Comparison of ENCODE assay signal across 9 mouse cellular contexts in genomic region chr3:98280933-98281678, GRCm38 (mm10). TPM values are rescaled to one million over a fixed set of nuclear protein-coding genes. Genes with fewer than 3 reads are reported as not detected.
DNase-seq lines count a peak whose midpoint lies in the region; ATAC-seq and TF ChIP-seq lines count a peak whose summit lies in the region.
"Had no signal": no experiment of that assay in that cellular context is flagged by ENCODE, and none has a peak within 500 bp of the region (broad histone marks: within the 10 kb centered on the region; RNA-seq: fewer than 3 reads in every experiment).

No protein-coding gene starts in this region.

- no peak overlapping the region for H3K4me3 ChIP-seq in ES-Bruce4 (ENCODE audit: low read depth, low read length)
- H3K4me3 ChIP-seq in lung, adult 2 months (replicated peaks; ENCODE audit: extremely low read depth, low read depth, low read length): no peak overlapping the region
- H3K4me3 ChIP-seq in olfactory bulb, adult 2 months (ENCODE audit: insufficient read depth, low read depth, low read length): no peak overlapping the region

- TF ChIP-seq EP300 in ES-Bruce4 (IDR thresholded peaks at IDR 0.05; ENCODE audit: insufficient read depth, low read depth, low read length): no peak

- no peak overlapping the region for H3K27ac ChIP-seq in ES-Bruce4 (ENCODE audit: insufficient read depth, low read length)
- no peak overlapping the region for H3K27ac ChIP-seq in olfactory bulb, adult 2 months (ENCODE audit: insufficient read depth, low read depth, low read length)

- DNase-seq in cerebellum, adult 8-10 months: peak; percentile 16
- peak; percentile 70 for DNase-seq in forelimb bud, embryonic 11.5 days (ENCODE audit: low read depth, low spot score)
- DNase-seq in layer of hippocampus, adult 8-10 months (ENCODE audit: low spot score in 2 of 2): peak; percentile 32 to 52
- peak; percentile 61 for DNase-seq in lung, adult 2 months
- peak; percentile 56 to 64 for DNase-seq in thymus, adult 18-20 months

- no peak for TF ChIP-seq POLR2A in ES-Bruce4 (IDR thresholded peaks at IDR 0.05; ENCODE audit: insufficient read depth, low read length)
- no peak for TF ChIP-seq POLR2A in lung, adult 2 months (IDR thresholded peaks at IDR 0.05; ENCODE audit: borderline replicate concordance, extremely low read depth, low read depth, low read length)
- TF ChIP-seq POLR2A in olfactory bulb, adult 2 months (IDR thresholded peaks at IDR 0.05; ENCODE audit: insufficient read depth, low read depth, low read length): no peak

- peak; percentile 96 to 97 for ATAC-seq in hematopoietic stem cell, adult 5-6 weeks (replicated peaks in 1 of 2; ENCODE audit: insufficient read depth in 1 of 2, low FRiP score in 2 of 2, low TSS enrichment in 1 of 2, low read depth in 1 of 2, poor library complexity in 2 of 2, severe bottlenecking in 2 of 2)

- no peaks in the 10 kb centered on the region for H3K4me1 ChIP-seq in ES-Bruce4 (ENCODE audit: control insufficient read depth, insufficient read depth, low read length)
- peaks cover 10% of the 10 kb centered on the region for H3K4me1 ChIP-seq in lung, adult 2 months (ENCODE audit: control insufficient read depth, insufficient read depth, low read length)
- 0 out of 2 replicates have a peak, but pooled peaks cover 3% of the 10 kb centered on the region for H3K4me1 ChIP-seq in olfactory bulb, adult 2 months (ENCODE audit: control insufficient read depth, insufficient read depth, low read length)

- H3K27me3 ChIP-seq in ES-Bruce4 (ENCODE audit: control insufficient read depth, insufficient read depth, low read length, poor library complexity, severe bottlenecking): no peaks in the 10 kb centered on the region

- TF ChIP-seq CTCF in ES-Bruce4 (IDR thresholded peaks at IDR 0.05; ENCODE audit: low read depth, low read length): peak; percentile 90
- TF ChIP-seq CTCF in lung, adult 2 months (IDR thresholded peaks at IDR 0.05; ENCODE audit: insufficient read depth, low read length): peak; percentile 90
- peak; percentile 68; the same call in 1 of the 2 replicates for TF ChIP-seq CTCF in olfactory bulb, adult 2 months (IDR thresholded peaks at IDR 0.05; ENCODE audit: insufficient read depth, low read depth, low read length)

- WGBS in lung, adult 2 months: 24% methylated on average over 12 of the region's 12 CpGs
- 32% methylated on average over 12 of the region's 12 CpGs for WGBS in olfactory bulb, adult 2 months

- H3K9me3 ChIP-seq in ES-Bruce4 (replicated peaks; ENCODE audit: control insufficient read depth, insufficient read depth, low read length, poor library complexity, severe bottlenecking): no peaks in the 10 kb centered on the region; the same call in 1 of the 2 replicates

- no peak overlapping the region for H3K9ac ChIP-seq in ES-Bruce4 (ENCODE audit: low read depth, poor library complexity, severe bottlenecking)

- no peaks in the 10 kb centered on the region for H3K36me3 ChIP-seq in ES-Bruce4 (ENCODE audit: control insufficient read depth, insufficient read depth, low read length, poor library complexity, severe bottlenecking)

RNA-seq across cellular contexts. Expression of gene Hmgcs2, which starts 0.9 kb away (rescaled TPM):
- not detected in 2 replicates for polyA plus RNA-seq in ES-Bruce4 (2011; ENCODE audit: insufficient read depth, insufficient read length, low read depth, missing spikeins)
- total RNA-seq in hematopoietic stem cell, adult 5-6 weeks (2017): 0.25 and 0.30 TPM in 2 replicates
- 1 to 10 TPM; 4.3 to 6.5 (median 5.3) TPM for total RNA-seq in layer of hippocampus, adult 8-10 months (2022)
- 12.8 and 14.4 TPM in 2 replicates for polyA plus RNA-seq in lung, adult 2 months (2012; rRNA removed)
- not detected in 2 replicates for polyA plus RNA-seq in olfactory bulb, adult 2 months (2012; ENCODE audit: insufficient read depth, insufficient read length, low replicate concordance, missing spikeins)

RNA-seq across cellular contexts. Expression of gene Phgdh, which starts 58.7 kb away (rescaled TPM):
- polyA plus RNA-seq in ES-Bruce4 (2011; ENCODE audit: insufficient read depth, insufficient read length, low read depth, missing spikeins): 118 and 125 TPM in 2 replicates
- 434 and 475 TPM in 2 replicates for total RNA-seq in hematopoietic stem cell, adult 5-6 weeks (2017)
- 10 to 100 TPM; 61.3 to 72.1 (median 67.5) TPM for total RNA-seq in layer of hippocampus, adult 8-10 months (2022)
- polyA plus RNA-seq in lung, adult 2 months (2012; rRNA removed): 19.8 and 21.4 TPM in 2 replicates
- polyA plus RNA-seq in olfactory bulb, adult 2 months (2012; ENCODE audit: insufficient read depth, insufficient read length, low replicate concordance, missing spikeins): not detected in 2 replicates

RNA-seq across cellular contexts. Expression of gene Reg4, which starts 59.1 kb away (rescaled TPM):
- polyA plus RNA-seq in ES-Bruce4 (2011; ENCODE audit: insufficient read depth, insufficient read length, low read depth, missing spikeins): not detected in 2 replicates
- not detected in 2 replicates for total RNA-seq in hematopoietic stem cell, adult 5-6 weeks (2017)
- not detected for total RNA-seq in layer of hippocampus, adult 8-10 months (2022)
- 0.34 TPM in 1 of 2 replicates, not detected in the other for polyA plus RNA-seq in lung, adult 2 months (2012; rRNA removed)
- polyA plus RNA-seq in olfactory bulb, adult 2 months (2012; ENCODE audit: insufficient read depth, insufficient read length, low replicate concordance, missing spikeins): not detected in 2 replicates
- polyA plus RNA-seq: gonadal fat pad, adult 2 months had no signal

Comparison
In these comparisons a context has a peak if more than half of its experiments do, and no peak if none do; other contexts are left out.
1. DNase-seq: peak in every context shown above with its lines; median percentile 70 in forelimb bud, embryonic 11.5 days; 61 in lung, adult 2 months; 60 in thymus, adult 18-20 months; 42 in layer of hippocampus, adult 8-10 months; 16 in cerebellum, adult 8-10 months.
2. RNA of gene Hmgcs2, which starts 0.9 kb away (polyA plus RNA-seq): 12.8 to 14.4 TPM in lung, adult 2 months; not detected in ES-Bruce4 and not detected in olfactory bulb, adult 2 months; every median in the first group is over 10 times any median in the second.
3. RNA of gene Phgdh, which starts 58.7 kb away (polyA plus RNA-seq): 118 to 125 TPM in ES-Bruce4 and 19.8 to 21.4 TPM in lung, adult 2 months; not detected in olfactory bulb, adult 2 months; every median in the first group is over 10 times any median in the second.
4. Peak in every context shown above with its lines, with median percentiles within 50 percentile points of each other: CTCF ChIP-seq.